In the genomic region with DNA sequence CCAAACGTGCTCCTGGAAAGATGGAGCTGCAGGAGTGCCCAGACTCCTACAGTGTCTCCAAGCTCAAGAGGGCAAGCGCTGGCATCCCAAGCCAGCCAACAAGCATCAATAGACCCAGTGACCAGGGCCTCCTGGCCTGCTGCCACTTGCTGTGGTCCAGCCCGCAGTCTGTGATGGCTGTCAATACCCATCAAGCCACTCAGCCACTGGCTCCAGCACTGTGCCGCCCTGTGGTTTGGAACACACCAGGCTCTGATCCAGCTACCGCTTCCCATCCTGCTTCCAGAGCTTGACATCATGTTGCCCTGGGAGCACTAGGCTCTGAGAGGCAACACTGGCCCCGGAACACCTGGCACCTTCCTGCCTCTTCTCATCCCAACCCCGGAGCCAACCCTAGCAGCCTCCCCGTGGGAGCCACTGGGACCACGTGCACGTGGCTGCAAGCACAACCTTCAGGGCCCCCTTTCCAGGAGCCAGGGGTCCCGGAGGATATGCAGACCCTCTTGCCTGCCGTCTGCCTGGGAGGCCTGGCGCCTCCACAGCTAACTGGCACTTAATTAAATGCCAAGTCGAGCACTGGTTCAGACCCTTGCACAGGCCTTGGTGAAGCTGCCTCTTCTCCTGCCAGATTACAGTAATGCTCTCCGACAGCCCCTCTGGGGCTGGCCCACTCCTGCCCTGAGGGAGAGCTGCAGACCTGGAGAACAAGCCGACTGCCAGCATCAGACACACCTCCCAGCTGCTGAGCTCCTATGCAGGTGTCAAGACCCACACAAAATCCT, we compare ENCODE assay signal across 20 mouse cellular contexts. TPM values are rescaled to one million over a fixed set of nuclear protein-coding genes. Genes with fewer than 3 reads are reported as not detected.
DNase-seq lines count a peak whose midpoint lies in the region; ATAC-seq and TF ChIP-seq lines count a peak whose summit lies in the region.
"Had no signal": no experiment of that assay in that cellular context is flagged by ENCODE, and none has a peak within 500 bp of the region (broad histone marks: within the 10 kb centered on the region; RNA-seq: fewer than 3 reads in every experiment).

No protein-coding gene starts in this region.

- H3K36me3 ChIP-seq in hindbrain, postnatal 0 days (ENCODE audit: insufficient read depth, low read length) = no peaks in the 10 kb centered on the region
- H3K36me3 ChIP-seq in hindbrain, embryonic 11.5 days (ENCODE audit: control insufficient read depth, insufficient read depth, low read length) = no peaks in the 10 kb centered on the region

- H3K4me1 ChIP-seq in hindbrain, postnatal 0 days (ENCODE audit: insufficient read depth, low read length) = peaks cover 18% of the 10 kb centered on the region
- H3K4me1 ChIP-seq in hindbrain, embryonic 11.5 days (replicated peaks; ENCODE audit: control insufficient read depth, insufficient read depth, low read length) = no peaks in the 10 kb centered on the region

- no peaks in the 10 kb centered on the region for H3K27me3 ChIP-seq in hindbrain, postnatal 0 days (ENCODE audit: insufficient read depth, low read length)
- H3K27me3 ChIP-seq in hindbrain, embryonic 11.5 days (ENCODE audit: control insufficient read depth, insufficient read depth, low read length) = no peaks in the 10 kb centered on the region
- H3K27me3 ChIP-seq: neural tube, embryonic 12.5 days had no signal

- H3K4me2 ChIP-seq in hindbrain, postnatal 0 days (ENCODE audit: low read depth, low read length) = no peak overlapping the region
- no peak overlapping the region for H3K4me2 ChIP-seq in hindbrain, embryonic 11.5 days (replicated peaks; ENCODE audit: low read depth, low read length)
- H3K4me2 ChIP-seq: neural tube, embryonic 12.5 days had no signal

- WGBS in hindbrain, postnatal 0 days = 42% methylated on average over 16 of the region's 16 CpGs
- 83% methylated on average over 16 of the region's 16 CpGs for WGBS in hindbrain, embryonic 11.5 days

- no peak overlapping the region for H3K9ac ChIP-seq in hindbrain, postnatal 0 days (replicated peaks; ENCODE audit: low read length)
- H3K9ac ChIP-seq in hindbrain, embryonic 11.5 days (ENCODE audit: low read depth, low read length) = no peak overlapping the region
- H3K9ac ChIP-seq: neural tube, embryonic 12.5 days had no signal

- no peaks in the 10 kb centered on the region for H3K9me3 ChIP-seq in hindbrain, postnatal 0 days (ENCODE audit: low read length)
- H3K9me3 ChIP-seq in hindbrain, embryonic 11.5 days (ENCODE audit: control insufficient read depth, low read length) = no peaks in the 10 kb centered on the region
- H3K9me3 ChIP-seq: neural tube, embryonic 12.5 days had no signal

- no peak for TF ChIP-seq CTCF in hindbrain, postnatal 0 days (IDR thresholded peaks at IDR 0.05; ENCODE audit: low read depth)

- H3K4me3 ChIP-seq in hindbrain, postnatal 0 days (ENCODE audit: low read length) = no peak overlapping the region
- no peak overlapping the region for H3K4me3 ChIP-seq in hindbrain, embryonic 11.5 days (ENCODE audit: low read depth, low read length)
- H3K4me3 ChIP-seq: erythroblast, embryonic 14.5 days; neural tube, embryonic 12.5 days had no signal

- peak overlapping the region; percentile 45; the same call in 1 of the 2 replicates for H3K27ac ChIP-seq in hindbrain, postnatal 0 days
- no peak overlapping the region for H3K27ac ChIP-seq in hindbrain, embryonic 11.5 days (ENCODE audit: low read depth, low read length)
- H3K27ac ChIP-seq: neural tube, embryonic 12.5 days had no signal

- DNase-seq in cerebellum, adult 9-11 months = peak; percentile 65
- no peak for DNase-seq in cerebellum, adult 18-20 months
- peak; percentile 61 for DNase-seq in hindbrain, postnatal 0 days (ENCODE audit: low spot score)
- DNase-seq in hindbrain, embryonic 11.5 days (ENCODE audit: low spot score) = no peak
- DNase-seq in 3134 (ENCODE audit: extremely low read depth, insufficient read length, low spot score) = peak; percentile 92
- peak; percentile 57 to 59 for DNase-seq in layer of hippocampus, adult 8-10 months (ENCODE audit: low spot score in 2 of 2)
- DNase-seq in kidney, adult 18-20 months = no peak
- DNase-seq in adrenal gland, postnatal 10 days = no peak
- DNase-seq: adrenal gland, adult 8-10 months; gastrocnemius, postnatal 10 days had no signal

- peak; percentile 55 for ATAC-seq in hindbrain, postnatal 0 days
- no peak for ATAC-seq in hindbrain, embryonic 11.5 days (ENCODE audit: low FRiP score)

RNA-seq across cellular contexts. Expression of gene Plxnd1, which starts 20.7 kb away (rescaled TPM):
- 31.2 and 36.1 TPM in 2 replicates for total RNA-seq in hindbrain, postnatal 0 days (2014; rRNA removed)
- polyA plus RNA-seq in hindbrain, postnatal 0 days (2015; fragmentation: Nextera tagmentation; extraction: Ambion mirVana) = 6.1 and 8.2 TPM in 2 replicates
- 17.5 and 18.8 TPM in 2 replicates for polyA plus RNA-seq in hindbrain, embryonic 11.5 days (2014; fragmentation: Nextera tagmentation; extraction: Ambion mirVana)
- 10 to 100 TPM; 17.9 to 35.6 (median 31.1) TPM for total RNA-seq in layer of hippocampus, adult 8-10 months (2022)
- total RNA-seq in adrenal gland, postnatal 10 days (2021) = 100 to 1,000 TPM; 155 to 215 TPM

RNA-seq across cellular contexts. Expression of gene H1foo, which starts 29.3 kb away (rescaled TPM):
- total RNA-seq in hindbrain, postnatal 0 days (2014; rRNA removed) = 1.0 TPM in 1 of 2 replicates, not detected in the other
- not detected in 2 replicates for polyA plus RNA-seq in hindbrain, postnatal 0 days (2015; fragmentation: Nextera tagmentation; extraction: Ambion mirVana)
- not detected in 2 replicates for polyA plus RNA-seq in hindbrain, embryonic 11.5 days (2014; fragmentation: Nextera tagmentation; extraction: Ambion mirVana)
- not detected for total RNA-seq in layer of hippocampus, adult 8-10 months (2022)
- not detected for total RNA-seq in adrenal gland, postnatal 10 days (2021)
- total RNA-seq: common myeloid progenitor, adult 5-6 weeks; gastrocnemius, postnatal 10 days; left cerebral cortex, postnatal 14 days; megakaryocyte, adult 5-6 weeks had no signal
- polyA plus RNA-seq: erythroblast, embryonic 14.5 days; heart, embryonic 16.5 days; kidney, embryonic 14.5 days; liver, embryonic 16.5 days; neural tube, embryonic 12.5 days; small intestine, adult 2 months; testis, adult 2 months had no signal

RNA-seq across cellular contexts. Expression of gene Rho, which starts 42.5 kb away (rescaled TPM):
- 0.37 and 1.1 TPM in 2 replicates for total RNA-seq in hindbrain, postnatal 0 days (2014; rRNA removed)
- 0.08 and 0.09 TPM in 2 replicates for polyA plus RNA-seq in hindbrain, postnatal 0 days (2015; fragmentation: Nextera tagmentation; extraction: Ambion mirVana)
- polyA plus RNA-seq in hindbrain, embryonic 11.5 days (2014; fragmentation: Nextera tagmentation; extraction: Ambion mirVana) = 0.22 and 0.39 TPM in 2 replicates
- 1 to 10 TPM in 1 of 4 experiments, under 1 TPM in 3; 0.45 to 1.7 (median 0.72) TPM for total RNA-seq in layer of hippocampus, adult 8-10 months (2022)
- total RNA-seq in adrenal gland, postnatal 10 days (2021) = under 1 TPM; 0.39 to 0.42 TPM
- total RNA-seq: common myeloid progenitor, adult 5-6 weeks had no signal
- polyA plus RNA-seq: erythroblast, embryonic 14.5 days; heart, embryonic 16.5 days; kidney, embryonic 14.5 days; liver, embryonic 16.5 days had no signal

Comparison
In these comparisons a context has a peak if more than half of its experiments do, and no peak if none do; other contexts are left out.
1. DNase-seq: peak in cerebellum, adult 9-11 months (single experiment), hindbrain, postnatal 0 days (single experiment), 3134 (single experiment) and layer of hippocampus, adult 8-10 months (2 of 2); none in cerebellum, adult 18-20 months (0 of 2), hindbrain, embryonic 11.5 days (single experiment), kidney, adult 18-20 months (single experiment) and adrenal gland, postnatal 10 days (single experiment).